Mouse (Mus musculus): ENCODE measurements at regions not wholly inside any gene's neighbourhood (a gene's known extent, or its start where the extent isn't known, plus 50 kb on each side); places are given as distances from the start of the nearest gene placed in this dataset.

- Histone ChIP-seq H3K27ac (no peak overlapping the region), H3K4me3 (replicated peaks) (no peak overlapping the region), H3K36me3 (no peaks in the 10 kb centered on the region), H3K27me3 (no peaks in the 10 kb centered on the region), H3K9me3 (replicated peaks) (no peaks in the 10 kb centered on the region), H3K9ac (no peak overlapping the region), H3K4me2 (no peak overlapping the region), H3K4me1 (replicated peaks) (no peaks in the 10 kb centered on the region; the same call in 1 of the 2 replicates)
- DNase-seq (no peak), ATAC-seq (ENCODE audit: low read depth) (no peak)
- 22% methylated on average over 1 of the region's 1 CpGs for WGBS (ENCODE audit: insufficient replicate concordance)
Observed at GRCm38 (mm10) chr9:14187753-14188152, 87.1 kb upstream of the Sesn3 start.

GRCm38 (mm10) chr9:14188504-14188903 lies 86.4 kb upstream of the Sesn3 start:
- no peak for ATAC-seq (ENCODE audit: low read depth)
- H3K4me1 ChIP-seq (replicated peaks): no peaks in the 10 kb centered on the region; the same call in 1 of the 2 replicates
- no peak overlapping the region for H3K4me2 ChIP-seq
- WGBS (ENCODE audit: insufficient replicate concordance): 56% methylated on average over 2 of the region's 2 CpGs
- no peak overlapping the region for H3K27ac ChIP-seq
- H3K9me3 ChIP-seq (replicated peaks): no peaks in the 10 kb centered on the region
- H3K4me3 ChIP-seq (replicated peaks): no peak overlapping the region
- no peak for DNase-seq
- no peak overlapping the region for H3K9ac ChIP-seq
- no peaks in the 10 kb centered on the region for H3K27me3 ChIP-seq
- H3K36me3 ChIP-seq: no peaks in the 10 kb centered on the region

GRCm38 (mm10) chr9:14190660-14191059 lies 84.2 kb upstream of the Sesn3 start:
- H3K4me3 ChIP-seq (replicated peaks): no peak overlapping the region
- ATAC-seq (ENCODE audit: low read depth) (no peak), DNase-seq (no peak)
- no peak overlapping the region for H3K4me2 ChIP-seq
- no peaks in the 10 kb centered on the region; the same call in 1 of the 2 replicates for H3K4me1 ChIP-seq (replicated peaks)
- H3K9me3 ChIP-seq (replicated peaks): no peaks in the 10 kb centered on the region
- no peaks in the 10 kb centered on the region for H3K27me3 ChIP-seq
- no peak overlapping the region for H3K27ac ChIP-seq
- H3K9ac ChIP-seq: no peak overlapping the region
- 55% methylated on average over 9 of the region's 9 CpGs for WGBS (ENCODE audit: insufficient replicate concordance)
- H3K36me3 ChIP-seq: no peaks in the 10 kb centered on the region

- H3K36me3 ChIP-seq: no peaks in the 10 kb centered on the region
- H3K9ac ChIP-seq: no peak overlapping the region
- no peak overlapping the region for H3K4me2 ChIP-seq
- WGBS (ENCODE audit: insufficient replicate concordance): 69% methylated on average over 5 of the region's 5 CpGs
- H3K27me3 ChIP-seq: no peaks in the 10 kb centered on the region
- no peak for ATAC-seq (ENCODE audit: low read depth)
- no peaks in the 10 kb centered on the region for H3K9me3 ChIP-seq (replicated peaks)
- no peak for DNase-seq
- no peaks in the 10 kb centered on the region; the same call in 1 of the 2 replicates for H3K4me1 ChIP-seq (replicated peaks)
- no peak overlapping the region for H3K4me3 ChIP-seq (replicated peaks)
- H3K27ac ChIP-seq: no peak overlapping the region
Observed at GRCm38 (mm10) chr9:14194748-14195147, 80.1 kb upstream of the Sesn3 start.

- 61% methylated on average over 3 of the region's 3 CpGs for WGBS (ENCODE audit: insufficient replicate concordance)
- 0 out of 2 replicates have a peak, but pooled peaks cover 2% of the 10 kb centered on the region for H3K4me1 ChIP-seq (replicated peaks)
- H3K27me3 ChIP-seq: no peaks in the 10 kb centered on the region
- no peaks in the 10 kb centered on the region for H3K36me3 ChIP-seq
- H3K9me3 ChIP-seq (replicated peaks): no peaks in the 10 kb centered on the region
- H3K9ac ChIP-seq: no peak overlapping the region
- H3K27ac ChIP-seq: no peak overlapping the region
- DNase-seq (no peak), ATAC-seq (ENCODE audit: low read depth) (no peak)
- H3K4me3 ChIP-seq (replicated peaks): no peak overlapping the region
- H3K4me2 ChIP-seq: no peak overlapping the region
Observed at GRCm38 (mm10) chr9:14199116-14199515, 75.8 kb upstream of the Sesn3 start.

DNA sequence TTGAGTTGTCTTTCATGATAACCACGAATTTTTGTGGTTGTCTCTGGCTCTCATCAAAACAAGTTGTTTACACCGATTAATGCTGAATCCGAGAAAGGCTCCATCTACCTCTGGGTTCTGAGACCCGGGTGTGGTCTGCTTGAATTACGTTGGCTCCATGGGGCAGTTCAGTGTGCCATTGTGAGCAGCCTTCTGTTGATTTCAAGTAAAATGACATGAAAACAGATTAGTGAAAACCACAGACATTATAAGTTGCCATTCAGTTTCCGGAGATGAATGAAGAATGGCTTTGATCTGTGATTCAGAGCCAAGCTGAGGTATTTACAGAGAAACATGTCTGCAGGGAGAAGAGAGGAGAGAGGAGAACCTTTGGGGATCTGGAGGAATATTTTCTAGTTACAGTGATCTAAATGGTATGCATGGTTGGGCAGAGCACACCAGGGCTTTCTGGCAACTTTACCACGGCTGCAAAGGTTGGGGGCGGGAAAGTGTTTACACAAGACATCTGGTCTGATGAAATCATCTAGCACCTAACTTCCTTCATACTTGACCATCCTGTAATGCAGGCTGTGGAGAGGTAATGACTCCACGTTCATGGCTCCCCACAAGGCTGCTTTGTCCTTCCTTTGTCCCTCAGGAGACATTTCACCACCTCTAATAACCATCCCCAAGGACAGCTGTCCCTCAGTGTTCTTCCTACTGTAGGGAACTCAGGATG lies 74.7 kb upstream of the Sesn3 start:
- DNase-seq (no peak), ATAC-seq (ENCODE audit: low read depth) (no peak)

DNA sequence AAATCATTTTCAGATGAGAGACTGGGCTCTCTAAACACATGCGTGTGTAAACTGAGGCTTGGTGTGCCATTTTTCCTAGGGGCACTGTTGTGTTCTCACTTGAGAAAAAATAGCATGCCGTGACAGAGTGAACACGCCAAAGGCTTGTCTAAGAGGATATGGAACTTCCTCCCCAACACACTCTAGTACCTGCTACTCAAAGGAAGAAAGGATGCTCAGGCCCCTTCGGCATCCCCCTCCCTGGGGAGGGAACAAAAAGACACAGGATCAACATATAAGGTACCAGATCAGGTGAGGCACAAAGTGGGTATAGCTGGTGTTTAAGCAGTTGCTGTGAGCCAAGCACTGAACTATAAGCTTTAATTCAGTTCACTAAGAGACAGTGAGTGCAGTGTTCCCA lies 74.0 kb upstream of the Sesn3 start:
- Histone ChIP-seq H3K27ac (no peak overlapping the region), H3K4me3 (replicated peaks) (no peak overlapping the region), H3K4me2 (no peak overlapping the region), H3K4me1 (replicated peaks) (0 out of 2 replicates have a peak, but pooled peaks cover 2% of the 10 kb centered on the region), H3K9me3 (replicated peaks) (no peaks in the 10 kb centered on the region), H3K9ac (no peak overlapping the region), H3K36me3 (no peaks in the 10 kb centered on the region), H3K27me3 (no peaks in the 10 kb centered on the region)
- ATAC-seq (ENCODE audit: low read depth): no peak
- no peak for DNase-seq
- 52% methylated on average over 4 of the region's 4 CpGs for WGBS (ENCODE audit: insufficient replicate concordance)

More for the DNA sequence above, 74.7 kb upstream of the Sesn3 start:
- Histone ChIP-seq H3K36me3 (no peaks in the 10 kb centered on the region), H3K27ac (no peak overlapping the region), H3K4me3 (replicated peaks) (no peak overlapping the region), H3K4me2 (no peak overlapping the region), H3K27me3 (no peaks in the 10 kb centered on the region), H3K9ac (no peak overlapping the region), H3K9me3 (replicated peaks) (no peaks in the 10 kb centered on the region), H3K4me1 (replicated peaks) (0 out of 2 replicates have a peak, but pooled peaks cover 2% of the 10 kb centered on the region)
- 49% methylated on average over 9 of the region's 9 CpGs for WGBS (ENCODE audit: insufficient replicate concordance)

DNA sequence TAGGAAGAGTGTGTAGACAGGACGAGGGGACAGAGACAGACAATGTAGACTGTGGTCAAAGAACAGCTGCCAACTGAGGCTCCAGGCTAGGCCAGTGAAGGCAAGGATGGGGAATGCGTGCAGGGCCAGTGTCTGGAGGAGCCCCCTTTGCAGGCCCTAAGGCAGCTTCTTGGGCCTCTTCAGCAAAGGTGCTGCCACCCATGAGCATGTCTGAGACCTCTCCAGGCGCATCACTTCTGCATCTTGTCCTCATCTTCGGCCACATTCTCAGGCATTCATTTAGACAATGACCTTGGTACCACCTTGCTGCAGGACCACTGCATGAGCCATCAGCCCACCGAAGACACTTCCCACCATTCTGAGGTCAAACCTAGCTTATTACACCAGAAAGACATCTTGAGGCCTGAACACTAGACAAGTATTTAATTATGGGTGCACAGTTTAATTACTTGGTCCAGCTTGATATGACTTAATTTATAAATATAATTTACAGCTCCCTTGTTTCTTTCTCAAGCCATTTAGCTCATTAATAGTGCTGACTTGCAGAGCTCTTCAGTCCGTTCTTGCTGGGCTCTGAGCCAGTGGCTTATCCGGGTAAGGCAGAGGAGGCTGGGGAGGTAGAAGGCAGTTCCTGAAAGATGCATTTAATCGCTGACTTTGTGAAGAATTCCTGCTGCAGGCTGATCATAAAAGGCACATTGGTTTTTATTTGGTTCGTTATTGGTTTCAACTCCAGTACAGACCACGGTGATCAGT lies 72.1 kb upstream of the Sesn3 start:
- WGBS (ENCODE audit: insufficient replicate concordance): 61% methylated on average over 10 of the region's 10 CpGs

DNA sequence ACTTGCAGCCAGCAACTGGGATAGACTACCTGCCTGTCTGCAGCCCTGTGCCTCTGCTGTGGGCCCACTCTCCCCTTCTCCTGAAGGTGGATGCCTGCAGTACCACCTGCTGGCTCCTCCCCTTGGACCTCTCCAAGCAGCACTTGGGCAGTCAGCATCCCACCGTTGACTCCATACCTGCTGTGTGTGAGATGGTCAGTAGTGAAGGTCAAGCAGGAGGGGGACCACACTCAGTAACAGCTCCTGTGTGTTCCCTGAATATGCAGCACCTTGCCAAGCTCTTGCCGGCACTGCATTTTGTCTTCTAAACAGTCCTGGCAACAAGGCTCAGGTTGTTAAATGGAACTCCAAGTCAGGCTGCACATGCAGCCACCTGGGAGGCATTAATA lies 71.6 kb upstream of the Sesn3 start:
- Histone ChIP-seq H3K4me2 (no peak overlapping the region), H3K9ac (no peak overlapping the region), H3K27me3 (no peaks in the 10 kb centered on the region), H3K9me3 (replicated peaks) (no peaks in the 10 kb centered on the region), H3K27ac (no peak overlapping the region), H3K4me3 (replicated peaks) (no peak overlapping the region), H3K36me3 (no peaks in the 10 kb centered on the region), H3K4me1 (replicated peaks) (0 out of 2 replicates have a peak, but pooled peaks cover 2% of the 10 kb centered on the region)
- 61% methylated on average over 2 of the region's 2 CpGs for WGBS (ENCODE audit: insufficient replicate concordance)
- ATAC-seq (ENCODE audit: low read depth): no peak
- no peak for DNase-seq

More for the DNA sequence above, 72.1 kb upstream of the Sesn3 start:
- H3K36me3 ChIP-seq: no peaks in the 10 kb centered on the region
- 0 out of 2 replicates have a peak, but pooled peaks cover 2% of the 10 kb centered on the region for H3K4me1 ChIP-seq (replicated peaks)
- H3K4me2 ChIP-seq: no peak overlapping the region
- ATAC-seq (ENCODE audit: low read depth) (no peak), DNase-seq (no peak)
- H3K27me3 ChIP-seq: no peaks in the 10 kb centered on the region
- H3K9me3 ChIP-seq (replicated peaks): no peaks in the 10 kb centered on the region
- H3K9ac ChIP-seq: no peak overlapping the region
- H3K27ac ChIP-seq: no peak overlapping the region
- no peak overlapping the region for H3K4me3 ChIP-seq (replicated peaks)

GRCm38 (mm10) chr9:14203768-14204416 lies 71.0 kb upstream of the Sesn3 start:
- no peaks in the 10 kb centered on the region for H3K36me3 ChIP-seq

GRCm38 (mm10) chr9:14204817-14205216 lies 70.0 kb upstream of the Sesn3 start:
- DNase-seq (no peak), ATAC-seq (ENCODE audit: low read depth) (no peak)
- Histone ChIP-seq H3K4me2 (no peak overlapping the region), H3K4me1 (replicated peaks) (0 out of 2 replicates have a peak, but pooled peaks cover 2% of the 10 kb centered on the region), H3K9me3 (replicated peaks) (no peaks in the 10 kb centered on the region), H3K27me3 (no peaks in the 10 kb centered on the region), H3K4me3 (replicated peaks) (no peak overlapping the region), H3K36me3 (no peaks in the 10 kb centered on the region), H3K9ac (no peak overlapping the region), H3K27ac (no peak overlapping the region)
- 65% methylated on average over 1 of the region's 1 CpGs for WGBS (ENCODE audit: insufficient replicate concordance)

More at GRCm38 (mm10) chr9:14203768-14204416, 71.0 kb upstream of the Sesn3 start:
- no peak for ATAC-seq (ENCODE audit: low read depth)
- DNase-seq: no peak
- no peak overlapping the region for H3K9ac ChIP-seq
- no peak overlapping the region for H3K27ac ChIP-seq
- H3K9me3 ChIP-seq (replicated peaks): no peaks in the 10 kb centered on the region
- H3K4me2 ChIP-seq: no peak overlapping the region
- 0 out of 2 replicates have a peak, but pooled peaks cover 2% of the 10 kb centered on the region for H3K4me1 ChIP-seq (replicated peaks)
- 67% methylated on average over 11 of the region's 11 CpGs for WGBS (ENCODE audit: insufficient replicate concordance)
- no peak overlapping the region for H3K4me3 ChIP-seq (replicated peaks)
- no peaks in the 10 kb centered on the region for H3K27me3 ChIP-seq
